Mouse (Mus musculus) layer of hippocampus, postnatal 14 days (tissue): ENCODE measurements at regions not wholly inside any gene's neighbourhood (a gene's known extent, or its start where the extent isn't known, plus 50 kb on each side); places are given as distances from the start of the nearest gene placed in this dataset.
A peak's percentile ranks its signal among the peaks of the same experiment; 100 is the strongest.

Source experiments
- DNase-seq, 2 experiments: peaks; one replicate each; pipeline ENCODE4 v3.0.0; 2021 to 2022; ENCODE audit warnings: low spot score in 2 of 2, mixed read lengths in 1 of 2

DNA sequence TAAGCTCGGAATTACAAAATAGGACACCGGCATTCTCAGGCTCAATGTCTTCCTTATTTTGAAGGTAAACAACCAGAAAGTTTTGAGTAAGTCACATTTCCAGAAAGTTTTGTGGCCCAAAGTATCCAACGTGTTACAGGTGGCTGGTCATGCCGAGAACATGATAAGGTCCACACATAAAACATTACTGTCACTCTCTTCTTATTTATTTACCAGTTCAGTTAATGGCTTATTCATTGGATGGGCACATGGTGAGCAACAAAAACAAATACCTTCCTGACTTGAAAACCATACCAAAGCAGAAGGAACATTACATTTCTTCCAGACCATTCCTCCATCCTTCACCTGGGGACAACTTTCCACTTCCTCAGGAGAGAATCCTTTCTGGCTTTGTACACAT, 345.5 kb upstream of the Arid1b start:
- DNase-seq, result no peak

DNA sequence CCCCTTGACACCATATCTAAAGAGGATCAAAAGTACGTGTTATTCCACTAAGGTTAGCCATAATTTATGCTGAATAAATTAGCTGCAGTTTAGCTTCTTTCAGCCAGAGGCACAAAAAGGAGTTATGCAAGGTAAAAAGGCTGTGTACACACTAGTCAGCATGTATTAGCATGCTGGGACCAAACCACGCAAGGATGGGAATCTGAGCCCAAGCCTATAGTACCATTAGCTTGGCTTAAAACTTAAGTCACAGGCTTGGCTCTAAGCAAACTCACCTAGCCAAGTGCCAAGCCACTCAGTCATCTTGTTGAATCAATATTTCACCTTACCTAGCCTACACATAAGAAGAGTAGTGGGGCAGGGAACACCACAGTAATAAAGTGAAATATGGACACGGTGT, 339.9 kb upstream of the Arid1b start:
- no peak for DNase-seq

DNA sequence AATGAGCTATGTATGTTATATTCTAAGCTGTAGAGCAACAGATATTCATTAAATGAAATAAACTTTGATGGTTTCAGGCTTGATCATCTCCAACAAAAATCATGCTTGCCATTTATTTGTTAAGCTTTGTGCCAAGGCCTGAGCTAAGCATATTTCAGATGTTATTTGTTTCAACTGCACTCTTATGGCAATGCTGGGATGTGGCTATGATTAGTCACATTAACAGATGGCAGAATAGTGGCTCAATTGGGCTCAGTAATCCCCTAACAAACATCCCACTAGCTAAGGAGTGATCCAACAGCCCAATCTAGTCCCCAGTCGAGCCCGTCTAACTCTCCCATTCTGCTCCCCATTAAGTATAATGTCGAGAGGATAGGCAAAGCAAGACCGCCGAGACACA, 332.1 kb upstream of the Arid1b start:
- DNase-seq, result peak in 1 of 2 experiments; percentile 60

DNA sequence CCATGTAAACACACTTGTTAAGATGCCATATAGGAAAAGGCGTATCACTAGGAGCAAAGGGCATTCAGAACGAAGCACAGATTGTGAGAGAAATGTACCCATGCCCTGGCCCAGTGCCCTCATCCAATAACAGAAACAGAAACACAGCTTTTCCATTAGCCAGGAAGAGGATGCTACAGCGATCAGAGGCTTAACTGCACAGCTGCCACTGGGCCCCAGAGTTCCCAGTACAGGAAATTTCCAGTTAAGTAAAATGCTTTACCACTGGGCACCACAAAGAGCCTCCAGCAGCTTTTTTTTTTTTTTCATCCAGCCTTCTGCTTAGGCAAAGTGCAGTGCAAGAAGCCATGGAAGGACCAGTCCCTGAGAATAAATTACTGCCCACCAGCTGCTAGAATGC, 325.6 kb upstream of the Arid1b start:
- DNase-seq, result no peak

DNA sequence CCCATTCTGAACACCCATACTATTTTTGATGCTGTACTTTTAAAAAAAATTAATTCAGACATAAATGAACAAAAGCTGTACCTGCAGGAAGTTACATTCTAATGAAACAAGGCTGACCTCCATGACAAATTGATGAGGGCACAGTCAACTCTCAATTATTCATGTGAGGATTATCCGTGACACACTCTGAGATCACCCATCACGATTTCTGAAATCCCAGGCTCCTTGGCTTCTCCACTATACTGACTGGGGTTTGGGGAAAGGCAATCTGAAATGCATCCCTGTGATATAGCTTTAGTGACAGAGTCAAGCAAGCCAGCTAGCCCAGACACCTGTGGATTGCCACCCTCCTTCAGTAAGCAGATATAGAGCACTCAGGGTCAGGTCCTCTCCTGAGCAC, 320.9 kb upstream of the Arid1b start:
- DNase-seq, result no peak

DNA sequence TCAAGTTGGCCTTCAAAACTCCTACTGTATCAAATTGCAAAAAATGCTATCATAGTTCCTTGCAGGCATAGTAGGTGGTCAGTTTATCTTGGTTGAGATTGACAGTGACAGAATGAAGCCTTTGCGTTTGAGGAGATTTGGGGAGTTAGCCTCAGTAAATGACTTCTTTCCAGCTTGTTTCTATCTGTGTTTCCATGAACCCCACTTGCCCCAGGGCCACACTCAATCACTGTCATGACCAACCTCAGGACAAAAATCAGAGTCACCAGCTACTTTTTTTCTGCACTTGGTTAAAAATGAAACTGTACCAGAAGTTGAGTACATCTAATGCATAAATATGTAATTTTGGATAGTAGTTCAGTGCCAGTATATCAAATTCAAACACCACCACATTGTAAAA, 287.7 kb upstream of the Arid1b start:
- DNase-seq, result no peak

DNA sequence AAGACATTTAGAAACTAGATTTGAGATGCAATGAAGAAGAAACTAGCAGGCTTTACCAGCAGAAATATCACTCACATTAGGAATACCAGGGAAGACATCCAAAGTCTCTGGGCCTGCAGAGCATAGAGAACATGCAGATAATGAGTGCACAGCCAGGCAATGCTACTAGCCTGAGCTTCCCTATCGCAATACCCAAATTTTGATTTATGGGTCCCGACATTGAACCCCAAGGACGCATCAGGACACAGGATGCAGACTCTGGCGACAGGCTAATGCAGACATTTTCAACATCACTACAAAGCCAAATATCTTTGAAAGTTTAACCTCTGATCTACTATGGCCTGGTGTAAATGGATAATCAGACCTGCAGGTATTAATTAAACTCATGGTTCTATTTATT, 273.1 kb upstream of the Arid1b start:
- no peak for DNase-seq

DNA sequence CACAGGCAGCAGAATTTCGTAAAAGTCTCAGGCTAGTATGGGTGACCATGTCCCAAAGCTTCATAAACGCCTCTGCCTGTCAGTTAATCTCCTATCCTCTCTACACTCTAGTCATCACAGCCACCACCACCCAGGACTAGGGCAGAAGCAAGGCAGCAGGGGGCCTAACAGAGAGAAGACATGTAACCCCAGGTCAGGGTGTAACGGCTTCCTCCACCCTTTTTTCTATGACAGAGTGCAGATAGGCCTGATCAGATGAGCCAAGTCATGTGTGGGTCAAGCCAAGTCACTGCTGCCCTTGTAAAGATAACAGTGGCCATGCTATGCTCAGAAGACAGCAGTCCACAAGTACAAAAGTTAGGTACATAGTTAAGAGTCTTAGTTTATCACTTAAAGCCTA, 270.1 kb upstream of the Arid1b start:
- no peak for DNase-seq

DNA sequence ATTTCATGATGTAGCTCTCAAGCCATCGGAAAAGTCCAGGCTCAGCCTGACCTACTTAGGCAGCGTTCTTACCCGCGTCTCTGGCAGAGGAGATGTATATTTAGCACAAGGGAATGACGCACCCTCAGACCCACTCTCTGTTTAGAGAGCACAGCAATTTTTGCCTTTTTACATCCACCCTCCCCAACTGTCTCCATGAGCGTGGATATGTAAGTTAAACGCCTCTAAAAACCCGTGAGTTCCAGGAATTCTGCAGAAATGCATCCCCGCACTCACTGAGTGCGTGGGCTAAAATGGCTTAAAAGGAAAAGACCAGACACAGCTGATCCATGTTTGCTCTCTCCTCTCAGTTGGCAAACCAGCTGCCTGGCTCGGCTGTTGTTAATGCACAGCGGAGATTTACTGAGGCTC, 267.8 kb upstream of the Arid1b start:
- DNase-seq, result peak; percentile 6 to 12

DNA sequence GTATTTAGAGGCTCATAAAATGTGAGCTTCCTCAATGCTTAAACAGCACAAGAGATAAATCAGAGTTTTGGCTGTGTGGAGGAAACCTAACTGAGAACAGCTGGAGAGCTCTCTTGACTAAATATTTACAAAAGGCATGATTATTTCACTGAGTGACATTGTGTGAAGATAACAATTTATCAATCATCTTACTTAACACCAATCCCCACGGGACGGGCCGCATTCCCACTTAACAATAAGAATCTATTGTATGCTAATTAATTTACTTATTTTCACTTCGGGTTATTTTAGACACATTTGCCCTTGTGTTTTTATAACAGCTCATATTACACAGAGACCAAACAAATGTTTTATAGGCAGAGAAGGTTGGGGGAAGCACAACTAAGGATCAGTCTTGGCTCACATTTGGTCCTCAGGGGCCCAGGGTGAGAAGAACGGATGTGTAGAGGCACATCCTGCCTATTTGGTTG, 259.7 kb upstream of the Arid1b start:
- no peak for DNase-seq

DNA sequence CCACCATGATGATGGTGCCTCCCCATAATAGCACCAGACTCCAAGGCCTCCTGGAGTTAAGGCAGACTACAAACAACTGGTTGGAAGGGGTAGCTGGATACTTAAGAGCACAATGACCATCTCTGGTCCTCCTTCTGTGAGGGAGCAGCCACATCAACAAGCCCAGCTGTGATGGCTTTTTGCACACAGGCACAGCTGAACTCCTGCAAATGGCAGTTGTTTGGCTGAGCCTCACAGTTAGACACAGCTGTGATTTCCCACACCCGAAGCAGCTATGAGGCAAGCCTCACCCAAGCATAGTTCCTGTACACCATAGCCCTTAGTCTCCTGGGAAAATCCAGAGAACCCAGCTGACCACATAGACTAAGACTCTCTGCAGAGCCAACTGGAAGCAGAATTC, 258.9 kb upstream of the Arid1b start:
- no peak for DNase-seq

DNA sequence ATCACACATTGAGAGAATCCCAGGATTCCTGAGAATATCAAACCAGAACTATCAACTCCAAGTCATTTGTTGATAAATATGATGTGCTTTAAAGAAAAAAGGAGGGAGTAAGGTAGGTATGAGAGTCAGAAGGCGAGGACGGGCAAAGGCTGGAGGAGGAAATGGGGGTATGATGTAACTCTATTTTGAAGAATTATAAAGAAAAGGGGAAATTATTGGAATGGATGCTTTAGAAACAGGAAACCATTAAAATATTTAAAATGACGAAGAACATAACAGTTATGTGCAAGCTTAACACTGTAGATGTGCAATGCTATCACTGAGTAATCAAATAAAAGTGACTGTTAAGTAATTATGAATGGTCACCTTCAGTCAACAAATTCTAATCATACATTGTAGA, 257.4 kb upstream of the Arid1b start:
- no peak for DNase-seq

DNA sequence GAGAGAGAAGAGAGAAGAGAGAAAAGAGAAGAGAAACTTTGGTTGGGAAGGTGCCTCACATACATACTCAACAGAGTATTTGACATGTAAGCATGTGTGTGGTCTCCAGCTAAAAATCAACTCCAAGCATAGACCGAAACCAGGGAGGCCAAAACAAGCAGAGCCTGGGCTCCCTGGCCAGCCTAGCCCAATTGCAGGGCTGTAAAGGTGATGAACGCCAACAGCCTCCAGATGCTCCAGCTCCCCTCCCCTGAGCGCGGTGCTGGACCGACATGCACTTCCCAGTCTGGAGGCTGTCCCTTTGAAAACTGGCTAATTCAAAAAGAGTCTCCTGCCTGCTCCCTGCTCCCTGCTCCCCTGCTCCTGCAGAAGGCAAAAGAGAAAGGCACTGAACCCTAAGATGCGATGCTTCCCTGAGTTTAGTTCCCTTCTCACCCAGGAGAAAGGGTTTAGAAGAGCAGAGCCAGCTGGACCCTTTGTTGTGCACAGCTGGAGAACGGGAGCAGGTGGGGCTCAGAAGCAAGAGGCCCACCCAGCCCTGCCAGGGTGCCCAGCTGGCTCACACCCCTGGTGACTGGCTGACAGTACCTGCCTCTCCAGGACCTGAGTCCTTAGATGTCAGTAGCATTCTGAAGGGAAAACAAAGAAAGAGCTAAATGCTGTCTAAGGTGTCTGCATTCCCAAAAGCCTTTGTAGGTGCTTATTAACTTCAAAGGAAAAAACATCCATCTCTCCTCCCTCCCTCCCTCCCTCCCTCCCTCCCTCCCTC, 255.2 kb upstream of the Arid1b start:
- DNase-seq, result no peak

DNA sequence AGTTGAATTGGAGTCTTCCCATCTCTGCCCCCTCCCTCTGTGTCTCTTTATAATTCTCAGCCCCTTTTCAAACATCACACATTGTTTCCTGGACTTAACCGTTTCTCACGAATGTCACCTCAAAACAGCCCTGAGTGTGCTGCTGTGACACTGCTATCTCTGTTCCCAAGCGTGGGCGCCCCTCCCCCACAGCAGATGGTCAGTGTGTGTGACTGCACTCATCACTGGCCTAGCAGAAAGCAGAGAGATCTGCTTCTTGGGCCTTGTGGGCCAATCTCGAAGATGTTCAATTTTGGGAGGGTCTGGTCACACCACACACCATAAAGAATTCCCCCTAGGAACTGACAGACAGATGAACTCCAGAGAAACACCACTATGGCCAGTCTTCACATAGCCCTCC, 253.3 kb upstream of the Arid1b start:
- DNase-seq, result peak; percentile 19 to 30

DNA sequence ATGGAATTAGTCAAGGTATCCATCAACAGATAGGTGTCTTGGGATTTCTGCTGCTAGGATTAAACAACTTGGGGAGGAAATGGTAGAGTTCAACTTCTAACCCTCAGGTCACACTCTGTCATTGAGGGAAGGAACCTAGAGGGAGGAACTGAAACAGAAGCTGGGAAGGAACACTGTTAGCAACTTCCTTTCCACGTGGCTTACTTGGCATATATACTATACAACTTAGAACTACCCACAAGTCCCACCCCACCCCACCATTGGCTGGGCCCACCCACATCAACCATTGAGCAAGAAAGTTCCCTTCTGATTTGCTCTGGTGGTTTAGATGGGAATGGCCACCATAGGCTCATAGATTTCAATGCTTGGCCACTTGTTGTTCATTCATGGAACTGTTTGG, 251.8 kb upstream of the Arid1b start:
- DNase-seq, result no peak

DNA sequence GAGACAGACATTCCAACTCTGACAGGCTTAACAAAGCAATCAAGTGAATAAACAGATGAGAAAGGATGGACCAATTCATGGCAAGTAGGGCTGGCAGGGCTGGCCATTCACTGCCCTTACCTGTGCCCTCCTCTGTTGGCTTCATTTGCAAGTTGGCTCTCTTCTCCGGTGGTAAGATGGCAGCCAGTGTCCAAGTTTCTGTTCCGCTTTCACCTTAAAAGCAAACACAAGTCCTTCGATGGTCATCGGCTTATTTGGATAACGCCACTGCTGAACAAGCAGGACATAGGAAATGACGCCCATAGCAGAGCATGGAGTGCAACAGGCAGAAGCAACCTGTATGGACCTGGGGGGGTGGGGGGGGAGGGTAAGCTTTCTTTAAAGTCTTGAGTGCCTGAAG, 231.2 kb upstream of the Arid1b start:
- no peak for DNase-seq

DNA sequence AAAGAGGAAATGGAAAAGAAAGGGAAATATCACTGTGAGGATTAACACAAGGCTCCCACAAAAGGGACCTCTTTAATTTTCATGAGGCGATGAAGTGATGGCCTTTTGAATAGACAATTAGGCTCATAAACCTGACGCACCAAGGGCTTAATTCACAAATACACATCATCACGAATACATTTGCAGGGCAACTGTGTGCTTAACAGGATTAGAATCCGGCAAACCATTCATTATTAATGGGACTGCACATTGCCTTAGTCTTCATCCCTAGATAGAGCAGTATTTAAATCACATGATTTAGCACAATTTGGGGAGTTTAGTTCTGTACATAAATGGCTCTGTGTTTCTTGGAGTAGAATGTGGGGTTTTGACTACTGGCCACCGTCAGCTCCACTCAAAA, 228.4 kb upstream of the Arid1b start:
- no peak for DNase-seq

DNA sequence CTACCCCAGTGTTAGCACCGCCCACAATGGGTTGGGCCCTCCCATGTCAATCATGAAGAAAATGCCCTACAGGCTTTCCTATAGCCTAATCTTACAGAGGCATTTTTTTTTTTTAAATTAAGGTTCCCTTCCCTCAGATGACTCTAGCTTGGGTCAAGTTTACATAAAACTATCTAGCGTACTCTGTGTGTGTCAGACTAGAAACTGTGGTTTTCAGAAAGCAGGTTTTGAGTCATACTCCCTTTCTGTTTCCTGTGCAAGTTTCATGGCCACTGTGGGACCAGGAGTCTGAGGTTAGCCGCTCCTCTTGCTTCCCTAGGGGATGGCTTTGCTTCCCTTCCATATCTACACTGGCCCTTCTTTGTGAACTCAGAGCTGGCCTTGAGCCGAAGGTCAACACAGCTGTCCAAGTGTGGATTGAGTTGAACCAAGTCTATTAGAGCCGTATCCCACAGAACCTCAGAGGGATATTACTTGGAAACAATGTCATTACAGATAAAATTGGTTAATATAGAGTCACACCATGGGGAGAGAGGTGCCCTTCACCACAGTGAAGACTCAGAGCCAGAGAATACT, 226.1 kb upstream of the Arid1b start:
- no peak for DNase-seq

DNA sequence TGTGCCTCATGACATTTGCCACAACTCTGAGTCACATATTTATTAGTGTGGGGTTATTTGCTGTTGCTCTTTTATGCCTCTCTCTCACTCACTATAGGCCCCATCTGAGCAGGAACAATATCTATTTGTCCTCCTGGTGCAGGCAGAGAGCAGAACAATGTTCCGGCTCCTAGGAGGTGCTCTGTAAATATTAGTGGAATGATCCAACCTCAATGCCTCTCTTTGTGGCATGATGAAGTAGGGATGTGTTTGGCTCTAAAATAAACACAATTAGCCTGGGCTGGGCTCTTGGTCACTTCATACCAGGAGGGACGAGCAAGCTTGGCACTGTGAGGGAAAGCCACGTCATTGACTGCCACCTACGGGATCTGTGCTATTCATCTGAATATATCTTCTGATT, 224.8 kb upstream of the Arid1b start:
- no peak for DNase-seq

DNA sequence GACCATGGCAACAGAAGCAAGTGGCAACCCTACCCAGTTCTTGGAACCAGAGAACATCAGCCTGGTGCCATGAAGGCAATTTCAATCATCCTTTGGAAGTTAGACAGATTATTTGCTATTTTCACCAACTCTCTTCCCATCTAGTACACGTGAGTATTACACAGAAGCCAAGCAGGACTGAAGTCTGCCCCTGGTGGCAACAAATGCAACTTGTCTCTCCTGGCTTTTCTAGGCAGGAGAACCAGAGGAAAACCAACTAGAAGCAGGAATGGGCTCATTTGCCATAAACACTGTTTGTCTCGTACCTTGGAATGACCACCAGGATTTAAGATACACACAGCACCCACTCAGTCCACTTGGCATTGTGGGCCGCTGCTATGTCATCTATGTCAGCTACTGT, 224.1 kb upstream of the Arid1b start:
- no peak for DNase-seq

DNA sequence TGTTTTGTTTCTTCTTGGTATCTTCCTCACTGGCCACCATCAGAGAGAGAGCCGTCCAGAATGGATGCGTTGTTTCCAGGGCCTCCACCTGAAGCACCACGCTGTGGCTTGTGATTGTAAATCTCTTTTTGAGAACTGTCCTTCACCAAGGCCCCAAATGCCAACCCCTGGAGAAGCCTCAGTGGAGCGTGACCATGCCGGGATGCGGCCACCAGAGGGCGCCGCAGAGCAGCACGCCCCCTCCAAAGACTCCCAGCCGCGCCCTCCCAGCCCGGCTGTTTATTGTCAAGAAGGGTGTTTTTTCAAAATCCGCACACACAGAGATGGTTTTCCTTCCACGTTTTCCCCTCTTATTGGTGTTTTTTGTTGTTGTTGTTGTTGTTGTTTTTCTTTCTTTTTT, 216.0 kb upstream of the Arid1b start:
- DNase-seq, result peak; percentile 38 to 55

DNA sequence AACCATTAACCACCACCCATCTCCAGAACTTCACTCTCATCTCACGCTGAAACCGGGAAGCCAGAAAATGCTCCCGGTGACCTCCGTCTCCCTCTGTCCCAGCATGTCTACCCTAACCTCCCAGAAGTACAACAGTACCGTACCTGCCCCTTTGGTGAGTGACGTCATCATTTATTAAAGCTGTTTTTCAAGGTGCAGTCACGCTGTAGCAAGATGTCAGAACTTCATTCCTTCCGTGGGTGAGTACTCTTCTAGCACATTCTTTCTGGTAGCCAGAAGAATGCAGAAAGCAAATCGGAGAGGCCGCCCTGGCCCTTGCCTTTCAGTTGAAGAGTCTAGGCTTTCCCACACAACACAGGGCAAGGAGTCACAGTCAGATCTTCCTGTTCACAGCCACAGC, 215.1 kb upstream of the Arid1b start:
- DNase-seq, result no peak

DNA sequence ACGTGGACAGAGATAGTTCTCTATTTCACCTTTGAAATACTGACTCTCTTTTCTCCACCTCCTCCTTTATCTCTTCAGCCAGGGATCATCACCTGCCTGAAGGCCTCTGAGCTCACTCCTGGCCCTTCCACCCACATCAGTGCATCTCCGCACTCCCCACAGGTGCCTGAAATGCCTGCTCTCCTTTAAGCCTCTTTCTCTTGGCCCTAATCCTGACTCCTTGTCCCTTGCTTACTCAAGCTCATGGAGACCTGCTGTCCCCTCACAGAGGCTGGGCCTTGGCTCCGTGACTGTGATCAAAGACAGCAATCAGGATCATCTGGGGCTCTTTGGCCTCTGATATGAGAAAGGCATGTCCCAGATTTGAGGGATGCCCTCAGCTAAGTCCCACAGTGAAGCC, 212.5 kb upstream of the Arid1b start:
- no peak for DNase-seq
